Mouse (Mus musculus) stomach, postnatal 0 days (tissue): Measurements from ENCODE around the gene Gabbr1. TPM values are rescaled to one million over a fixed set of nuclear protein-coding genes. Genes with fewer than 3 reads are reported as not detected.

ENCODE experiments used
- ATAC-seq: fragments of 200-750 bp; cut with Nextera tagmentation; 2 replicates; pipeline ENCODE4 v1.8.0; 2017; ENCODE audit not compliant: low FRiP score, low TSS enrichment
- DNase-seq: peaks from one replicate; pipeline ENCODE4 v3.0.0-alpha.2; 2016; ENCODE audit warnings: low spot score
- H3K27ac ChIP-seq: fragments of 300-500 bp; sonication (generic); replicated peaks from 2 replicates; pipeline ENCODE4 v1.5.1; 2014; ENCODE audit warnings: mild to moderate bottlenecking, control low read depth
- H3K27me3 ChIP-seq: fragments of 300-500 bp; sonication (generic); 2 replicates; pipeline ENCODE4 v1.6.1; 2014; ENCODE audit warnings: low read length; ENCODE audit not compliant: control insufficient read depth, insufficient read depth
- H3K36me3 ChIP-seq: fragments of 300-500 bp; sonication (generic); 2 replicates; pipeline ENCODE4 v1.6.1; 2014; ENCODE audit warnings: low read length, mixed read lengths; ENCODE audit not compliant: control insufficient read depth, insufficient read depth
- H3K4me1 ChIP-seq: fragments of 300-500 bp; sonication (generic); replicated peaks from 2 replicates; pipeline ENCODE4 v1.6.1; 2014; ENCODE audit warnings: antibody characterized with exemption; ENCODE audit not compliant: control insufficient read depth, insufficient read depth
- H3K4me2 ChIP-seq: fragments of 300-500 bp; sonication (generic); replicated peaks from 2 replicates; pipeline ENCODE4 v1.6.1; 2014; ENCODE audit warnings: low read depth, mild to moderate bottlenecking, control low read depth, moderate library complexity
- H3K4me3 ChIP-seq: fragments of 300-500 bp; sonication (generic); 2 replicates; pipeline ENCODE4 v1.5.1; 2014; ENCODE audit warnings: low read depth, low read length, control low read depth
- H3K9ac ChIP-seq: fragments of 300-500 bp; sonication (generic); 2 replicates; pipeline ENCODE4 v1.6.1; 2014; ENCODE audit warnings: mild to moderate bottlenecking, low read length, control low read depth, mixed read lengths
- H3K9me3 ChIP-seq: fragments of 300-500 bp; sonication (generic); 2 replicates; pipeline ENCODE4 v1.6.1; 2016; ENCODE audit warnings: low read length; ENCODE audit not compliant: control insufficient read depth
- CTCF ChIP-seq: IDR thresholded peaks from 2 replicates; pipeline ENCODE4 v1.5.1; 2016; ENCODE audit warnings: antibody characterized with exemption, low read depth, mild to moderate bottlenecking, moderate library complexity
- EP300 ChIP-seq: optimal IDR thresholded peaks from 2 replicates; pipeline ENCODE3; 2016; ENCODE audit warnings: antibody characterized with exemption
- WGBS: fragments of 180-500 bp; shearing (Covaris S2); extraction: QIAGEN DNeasy Blood & Tissue Kit; methylation state at CpG from one replicate; pipeline ENCODE4 v1.1.7; 2014; 5-methylcytosine and 5-hydroxymethylcytosine counted together
- polyA plus RNA-seq: library from polyadenylated mRNA; unstranded; fragments of >200 nt; fragmentation: Nextera tagmentation; extraction: Ambion mirVana; gene quantifications from 2 replicates; pipeline ENCODE4 v1.2.1, GENCODE M21; 2015

Gabbr1 gene
- polyA plus RNA-seq, 1 experiment from 2014 or later, result 3.8 TPM

DNA sequence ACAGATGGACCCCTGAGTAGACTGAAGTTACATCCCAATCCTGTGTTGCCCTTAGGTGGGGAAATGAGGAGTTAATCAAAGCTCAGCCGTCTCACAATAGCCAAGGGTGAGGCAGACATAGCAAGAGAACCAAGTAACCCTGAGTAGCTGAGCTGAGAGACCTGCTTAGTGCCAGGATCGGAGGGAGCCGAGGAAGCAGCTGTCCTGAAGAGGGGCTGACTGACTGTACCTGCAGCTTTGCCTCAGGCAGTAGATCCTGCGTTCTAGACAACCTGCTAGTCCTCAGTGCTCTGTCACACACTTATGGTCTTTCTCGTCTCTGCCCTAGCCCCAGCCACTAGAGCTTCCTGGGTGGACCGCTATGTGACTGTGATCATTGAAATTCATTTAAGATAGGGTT is 29.4 kb downstream of the Gabbr1 start:
- Histone ChIP-seq H3K4me1 (no peaks in the 10 kb centered on the region), H3K4me3 (no peak overlapping the region), H3K4me2 (no peak overlapping the region), H3K36me3 (peaks cover 8% of the 10 kb centered on the region), H3K27ac (no peak overlapping the region), H3K27me3 (no peaks in the 10 kb centered on the region), H3K9me3 (no peaks in the 10 kb centered on the region), H3K9ac (no peak overlapping the region)
- no peak for TF ChIP-seq CTCF
- TF ChIP-seq EP300, result no peak
- DNase-seq (no peak), ATAC-seq (no peak)
- 93% methylated on average over 6 of the region's 6 CpGs for WGBS

DNA sequence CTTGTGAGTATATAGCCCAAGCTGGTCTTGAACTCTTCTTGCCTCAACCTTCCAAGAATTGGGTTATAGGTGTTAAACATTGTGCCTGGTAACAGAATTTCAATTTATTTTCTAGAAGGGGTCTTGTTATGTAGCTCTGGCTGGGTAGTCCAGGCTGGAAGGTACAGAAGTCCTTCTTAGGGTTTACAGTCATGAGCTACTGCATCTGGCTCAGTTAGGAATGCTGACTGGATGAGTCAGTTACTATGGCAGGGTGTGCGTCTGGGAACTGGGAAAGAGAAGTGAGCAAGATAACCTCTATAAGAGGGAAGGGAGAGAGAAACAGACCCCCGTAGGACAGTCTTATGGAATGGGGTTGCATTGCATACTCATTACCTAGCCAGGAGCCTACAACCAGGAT is 30.0 kb downstream of the Gabbr1 start:
- Histone ChIP-seq H3K27me3 (no peaks in the 10 kb centered on the region), H3K27ac (no peak overlapping the region), H3K36me3 (peaks cover 8% of the 10 kb centered on the region), H3K9me3 (no peaks in the 10 kb centered on the region), H3K4me3 (no peak overlapping the region), H3K9ac (no peak overlapping the region), H3K4me2 (no peak overlapping the region), H3K4me1 (no peaks in the 10 kb centered on the region)
- 64% methylated on average over 2 of the region's 2 CpGs for WGBS
- DNase-seq (no peak), ATAC-seq (no peak)
- no peak for TF ChIP-seq EP300
- no peak for TF ChIP-seq CTCF

DNA sequence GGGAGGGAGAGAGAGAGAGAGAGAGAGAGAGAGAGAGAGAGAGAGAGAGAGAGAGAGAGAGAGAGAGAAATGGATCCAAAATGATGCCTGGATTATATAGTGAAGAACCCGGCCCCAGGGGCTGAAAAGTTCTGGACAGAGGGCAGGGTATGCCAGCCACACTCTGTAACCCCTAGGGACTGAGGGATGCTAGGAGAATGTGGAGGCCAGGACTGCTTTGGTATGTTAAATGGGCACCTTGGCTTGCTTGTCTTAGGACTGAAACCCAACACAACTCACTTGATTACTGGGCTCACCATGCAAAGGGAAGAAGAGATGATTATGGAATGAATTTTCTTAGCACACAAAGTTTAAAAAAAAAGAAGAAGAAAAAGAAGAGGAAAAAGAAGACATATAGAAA is 32.4 kb downstream of the Gabbr1 start:
- Histone ChIP-seq H3K9me3 (no peaks in the 10 kb centered on the region), H3K36me3 (peaks cover 3% of the 10 kb centered on the region), H3K4me3 (no peak overlapping the region), H3K27me3 (no peaks in the 10 kb centered on the region), H3K27ac (no peak overlapping the region), H3K4me2 (no peak overlapping the region), H3K4me1 (no peaks in the 10 kb centered on the region), H3K9ac (no peak overlapping the region)
- WGBS, result 58% methylated on average over 1 of the region's 1 CpGs
- no peak for DNase-seq
- no peak for ATAC-seq
- TF ChIP-seq EP300, result no peak
- TF ChIP-seq CTCF, result no peak

DNA sequence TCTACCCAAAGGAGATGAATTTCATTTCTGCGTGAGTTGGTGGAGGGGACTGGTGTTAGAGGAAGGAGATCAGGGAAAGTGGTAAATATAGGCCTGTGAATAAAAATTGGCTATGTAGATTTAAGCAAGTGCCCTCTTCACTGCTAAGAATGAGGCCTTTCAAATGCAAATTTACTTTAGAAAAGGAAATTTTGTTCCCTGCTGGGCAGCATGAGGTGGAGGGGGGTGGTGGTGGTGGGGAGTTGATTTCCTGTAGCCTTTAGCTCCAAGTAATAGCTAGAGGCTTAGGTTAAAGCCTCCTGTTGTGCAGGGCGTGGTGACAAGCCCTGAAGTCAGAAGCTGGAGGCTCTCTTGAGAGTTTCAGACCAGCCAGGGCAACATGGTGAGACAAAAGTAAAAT is 33.2 kb downstream of the Gabbr1 start:
- no peak for ATAC-seq
- 36% methylated on average over 2 of the region's 2 CpGs for WGBS
- no peak for TF ChIP-seq CTCF
- no peak for TF ChIP-seq EP300

DNA sequence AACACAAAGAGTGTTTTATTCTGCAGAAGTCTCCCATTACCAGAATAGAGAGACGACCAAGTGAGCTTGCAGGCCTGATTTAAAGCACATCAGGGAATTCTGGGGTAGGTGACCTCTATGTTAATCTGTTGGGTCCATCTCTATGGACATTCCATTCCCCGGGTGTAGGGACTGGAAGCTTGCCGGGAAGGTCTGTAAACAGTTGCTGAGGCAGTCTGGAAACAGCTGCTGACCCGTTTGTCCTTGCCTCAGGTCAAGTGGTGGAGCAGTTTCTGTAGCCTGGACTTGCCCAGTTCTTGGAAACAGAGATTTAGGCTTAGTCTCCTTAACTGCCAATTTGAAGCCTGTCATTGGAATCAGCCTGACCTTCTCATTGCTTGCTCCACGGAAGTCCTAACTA is 34.4 kb downstream of the Gabbr1 start:
- DNase-seq, result no peak
- Histone ChIP-seq H3K4me1 (no peaks in the 10 kb centered on the region), H3K27ac (no peak overlapping the region), H3K36me3 (peaks cover 3% of the 10 kb centered on the region; the same call in 1 of the 2 replicates), H3K9ac (no peak overlapping the region), H3K9me3 (no peaks in the 10 kb centered on the region), H3K4me3 (no peak overlapping the region), H3K27me3 (no peaks in the 10 kb centered on the region), H3K4me2 (no peak overlapping the region)
- no peak for ATAC-seq
- TF ChIP-seq CTCF, result no peak
- TF ChIP-seq EP300, result no peak
- 12% methylated on average over 5 of the region's 5 CpGs for WGBS

More for the DNA sequence above, 33.2 kb downstream of the Gabbr1 start:
- Histone ChIP-seq H3K4me2 (no peak overlapping the region), H3K4me1 (no peaks in the 10 kb centered on the region), H3K9ac (no peak overlapping the region), H3K27ac (no peak overlapping the region), H3K9me3 (no peaks in the 10 kb centered on the region), H3K27me3 (no peaks in the 10 kb centered on the region), H3K36me3 (peaks cover 3% of the 10 kb centered on the region), H3K4me3 (no peak overlapping the region)
- DNase-seq, result no peak

DNA sequence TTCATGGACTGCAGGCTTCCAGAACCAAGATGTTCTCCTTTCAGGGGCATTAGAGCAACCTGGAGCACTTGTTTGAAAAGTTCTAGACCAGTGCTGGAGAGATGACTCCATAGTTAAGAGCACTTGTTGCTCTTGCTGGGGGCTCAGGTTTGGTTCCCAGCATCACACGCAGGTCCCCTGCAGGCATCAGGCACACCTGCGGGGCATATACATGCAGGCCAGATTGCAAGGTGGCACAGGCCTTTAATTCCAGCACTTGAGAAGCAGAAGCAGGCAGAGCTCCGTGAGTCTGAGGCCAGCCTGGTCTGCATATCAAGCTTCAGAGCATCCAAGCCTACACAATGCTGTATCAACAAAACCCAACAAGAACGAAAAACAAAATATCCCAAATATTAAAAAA is 35.9 kb downstream of the Gabbr1 start:
- no peak for TF ChIP-seq CTCF
- TF ChIP-seq EP300, result no peak
- Histone ChIP-seq H3K4me1 (no peaks in the 10 kb centered on the region), H3K9me3 (no peaks in the 10 kb centered on the region), H3K36me3 (no peaks in the 10 kb centered on the region; the same call in 1 of the 2 replicates), H3K4me2 (no peak overlapping the region), H3K27me3 (no peaks in the 10 kb centered on the region), H3K9ac (no peak overlapping the region), H3K27ac (no peak overlapping the region), H3K4me3 (no peak overlapping the region)
- ATAC-seq (no peak), DNase-seq (no peak)
- 81% methylated on average over 4 of the region's 4 CpGs for WGBS
